ENCODE assay signal across 9 mouse cellular contexts in genomic region chr9:75280814-75281213, GRCm38 (mm10). TPM values are rescaled to one million over a fixed set of nuclear protein-coding genes. Genes with fewer than 3 reads are reported as not detected.
DNase-seq lines count a peak whose midpoint lies in the region; ATAC-seq and TF ChIP-seq lines count a peak whose summit lies in the region.
"Had no signal": no experiment of that assay in that cellular context is flagged by ENCODE, and none has a peak within 500 bp of the region (broad histone marks: within the 10 kb centered on the region; RNA-seq: fewer than 3 reads in every experiment).

No protein-coding gene starts in this region.

- H3K9ac ChIP-seq in midbrain, embryonic 13.5 days (replicated peaks): no peak overlapping the region
- H3K9ac ChIP-seq: liver, embryonic 13.5 days had no signal

- H3K4me1 ChIP-seq in midbrain, embryonic 10.5 days: peaks cover 18% of the 10 kb centered on the region
- no peaks in the 10 kb centered on the region for H3K4me1 ChIP-seq in midbrain, embryonic 13.5 days (replicated peaks)
- peaks cover 17% of the 10 kb centered on the region; the same call in 1 of the 2 replicates for H3K4me1 ChIP-seq in cerebellum, adult 2 months (ENCODE audit: control insufficient read depth, insufficient read depth, low read length)
- H3K4me1 ChIP-seq: liver, embryonic 13.5 days had no signal

- H3K9me3 ChIP-seq in midbrain, embryonic 10.5 days (replicated peaks): no peaks in the 10 kb centered on the region
- H3K9me3 ChIP-seq in midbrain, embryonic 13.5 days: no peaks in the 10 kb centered on the region
- H3K9me3 ChIP-seq: liver, embryonic 13.5 days had no signal

- intact Hi-C loops in heart, postnatal 36 days (cut with DNase I): loop anchor here (5.0 kb wide), 1 partner anchor 229 kb away; no protein-coding TSS in a partner anchor

- TF ChIP-seq POLR2A in cerebellum, adult 2 months (IDR thresholded peaks at IDR 0.05; ENCODE audit: borderline replicate concordance, insufficient read depth, low read length): no peak

- H3K4me2 ChIP-seq in midbrain, embryonic 13.5 days (replicated peaks): no peak overlapping the region
- H3K4me2 ChIP-seq: liver, embryonic 13.5 days had no signal

- H3K27ac ChIP-seq in midbrain, embryonic 10.5 days (replicated peaks): no peak overlapping the region
- no peak overlapping the region for H3K27ac ChIP-seq in midbrain, embryonic 13.5 days
- no peak overlapping the region for H3K27ac ChIP-seq in cerebellum, adult 2 months (ENCODE audit: insufficient read depth, low read length)
- H3K27ac ChIP-seq: liver, embryonic 13.5 days had no signal

- WGBS in midbrain, embryonic 10.5 days: 44% methylated on average over 5 of the region's 5 CpGs
- 48% methylated on average over 5 of the region's 5 CpGs for WGBS in midbrain, embryonic 13.5 days
- 55% methylated on average over 5 of the region's 5 CpGs for WGBS in cerebellum, adult 2 months

- ATAC-seq in cerebellum, adult (ENCODE audit: insufficient number of reproducible peaks, low FRiP score, low TSS enrichment): no peak
- ATAC-seq in midbrain, embryonic 13.5 days: no peak

- peaks cover 6% of the 10 kb centered on the region for H3K27me3 ChIP-seq in midbrain, embryonic 10.5 days (ENCODE audit: low read depth, poor library complexity, severe bottlenecking)
- peaks cover 3% of the 10 kb centered on the region; the same call in 1 of the 2 replicates for H3K27me3 ChIP-seq in midbrain, embryonic 13.5 days
- H3K27me3 ChIP-seq in cerebellum, adult 2 months (ENCODE audit: control insufficient read depth, insufficient read depth, low read length): no peaks in the 10 kb centered on the region

- TF ChIP-seq CTCF in cerebellum, adult 2 months (IDR thresholded peaks at IDR 0.05; ENCODE audit: borderline replicate concordance, insufficient read depth, low read depth, low read length): peak; percentile 51; the same call in 1 of the 2 replicates

- H3K4me3 ChIP-seq in midbrain, embryonic 10.5 days: no peak overlapping the region
- no peak overlapping the region for H3K4me3 ChIP-seq in midbrain, embryonic 13.5 days (replicated peaks)
- H3K4me3 ChIP-seq in cerebellum, adult 2 months (replicated peaks; ENCODE audit: insufficient read depth, low read depth, low read length): no peak overlapping the region
- H3K4me3 ChIP-seq: liver, embryonic 13.5 days had no signal

- H3K36me3 ChIP-seq in midbrain, embryonic 10.5 days: no peaks in the 10 kb centered on the region
- H3K36me3 ChIP-seq in midbrain, embryonic 13.5 days: no peaks in the 10 kb centered on the region
- H3K36me3 ChIP-seq: liver, embryonic 13.5 days had no signal

- peak; percentile 59 for DNase-seq in cerebellum, adult 11 months
- peak; percentile 49 for DNase-seq in midbrain, embryonic 10.5 days (ENCODE audit: low spot score)
- peak; percentile 51 to 61 for DNase-seq in cerebellum, adult 2 months
- peak; percentile 31 to 36 for DNase-seq in heart, postnatal 36 days
- peak; percentile 79 for DNase-seq in lung, postnatal 36 days
- peak; percentile 65 for DNase-seq in thymus, postnatal 14 days
- DNase-seq: liver, embryonic 13.5 days had no signal

RNA-seq across cellular contexts. Expression of gene Gnb5, which starts 25.3 kb away (rescaled TPM):
- polyA plus RNA-seq in midbrain, embryonic 10.5 days (2016; fragmentation: Nextera tagmentation; extraction: Ambion mirVana): 29.3 and 30.9 TPM in 2 replicates
- polyA plus RNA-seq in midbrain, embryonic 13.5 days (2015; fragmentation: Nextera tagmentation; extraction: Ambion mirVana): 46.4 and 50.2 TPM in 2 replicates
- 194 and 215 TPM in 2 replicates for polyA plus RNA-seq in cerebellum, adult 2 months (2012; rRNA removed)
- 10 to 100 TPM; 18.7 to 25.7 TPM for total RNA-seq in heart, postnatal 36 days (2021)

RNA-seq across cellular contexts. Expression of gene Myo5c, which starts 49.0 kb away (rescaled TPM):
- 0.52 and 0.77 TPM in 2 replicates for polyA plus RNA-seq in midbrain, embryonic 10.5 days (2016; fragmentation: Nextera tagmentation; extraction: Ambion mirVana)
- 0.50 and 0.59 TPM in 2 replicates for polyA plus RNA-seq in midbrain, embryonic 13.5 days (2015; fragmentation: Nextera tagmentation; extraction: Ambion mirVana)
- 3.9 and 4.1 TPM in 2 replicates for polyA plus RNA-seq in cerebellum, adult 2 months (2012; rRNA removed)
- total RNA-seq in heart, postnatal 36 days (2021): 1 to 10 TPM; 5.2 to 6.7 TPM
